Mouse (Mus musculus): Measurements from ENCODE around the gene Frmd4b. TPM values are rescaled to one million over a fixed set of nuclear protein-coding genes. Genes with fewer than 3 reads are reported as not detected.

Gene Frmd4b
- polyA plus RNA-seq, 1 experiment from 2014 or later, result 14.0 TPM

DNA sequence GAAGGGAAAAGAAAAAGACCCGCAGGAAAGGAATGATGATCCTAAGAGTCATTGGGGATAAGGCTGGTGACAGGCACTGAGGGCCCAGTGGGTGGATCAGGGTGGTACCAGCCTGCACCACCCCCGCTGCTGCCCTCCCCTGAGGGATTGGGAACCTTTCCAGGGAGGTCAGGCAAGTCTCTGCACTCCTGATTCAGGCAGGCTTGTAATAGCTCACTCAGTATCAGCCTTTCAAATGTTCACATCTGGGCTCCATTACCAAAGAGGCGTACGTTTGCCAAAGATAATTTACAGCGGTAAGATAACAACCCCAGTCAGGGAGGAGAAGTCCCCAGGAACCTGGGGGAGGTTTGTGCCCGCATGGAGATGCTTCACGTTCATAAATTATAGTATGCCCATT is 212.0 kb downstream of the Frmd4b start:
- Histone ChIP-seq H3K4me3 (replicated peaks; ENCODE audit: low read depth, low read length) (no peak overlapping the region), H3K36me3 (ENCODE audit: insufficient read depth, low read length) (no peaks in the 10 kb centered on the region), H3K9ac (ENCODE audit: low read depth, low read length) (no peak overlapping the region), H3K27me3 (ENCODE audit: insufficient read depth, low read length) (no peaks in the 10 kb centered on the region), H3K27ac (no peak overlapping the region), H3K9me3 (replicated peaks; ENCODE audit: low read length) (no peaks in the 10 kb centered on the region), H3K4me1 (replicated peaks; ENCODE audit: insufficient read depth, low read length) (0 out of 2 replicates have a peak, but pooled peaks cover 3% of the 10 kb centered on the region), H3K4me2 (ENCODE audit: low read length) (no peak overlapping the region)
- DNase-seq (ENCODE audit: low spot score) (no peak), ATAC-seq (replicated peaks; ENCODE audit: low FRiP score, low read depth) (no peak)
- TF ChIP-seq CTCF (IDR thresholded peaks at IDR 0.05; ENCODE audit: low read depth), result no peak
- 28% methylated on average over 7 of the region's 7 CpGs for WGBS

GRCm38 (mm10) chr6:97402822-97403472 is 214.4 kb downstream of the Frmd4b start:
- ATAC-seq (replicated peaks; ENCODE audit: low FRiP score, low read depth) (no peak), DNase-seq (ENCODE audit: low spot score) (no peak)
- H3K4me3 ChIP-seq (replicated peaks; ENCODE audit: low read depth, low read length), result no peak overlapping the region
- no peak overlapping the region for H3K27ac ChIP-seq
- no peaks in the 10 kb centered on the region for H3K9me3 ChIP-seq (replicated peaks; ENCODE audit: low read length)
- no peak overlapping the region for H3K4me2 ChIP-seq (ENCODE audit: low read length)
- H3K27me3 ChIP-seq (ENCODE audit: insufficient read depth, low read length), result no peaks in the 10 kb centered on the region
- no peaks in the 10 kb centered on the region for H3K36me3 ChIP-seq (ENCODE audit: insufficient read depth, low read length)
- 32% methylated on average over 10 of the region's 10 CpGs for WGBS
- no peak for TF ChIP-seq CTCF (IDR thresholded peaks at IDR 0.05; ENCODE audit: low read depth)
- H3K9ac ChIP-seq (ENCODE audit: low read depth, low read length), result no peak overlapping the region
- H3K4me1 ChIP-seq (replicated peaks; ENCODE audit: insufficient read depth, low read length), result 0 out of 2 replicates have a peak, but pooled peaks cover 3% of the 10 kb centered on the region

- H3K9ac ChIP-seq (ENCODE audit: low read depth, low read length), result no peak overlapping the region
- WGBS, result 92% methylated on average over 6 of the region's 6 CpGs
- H3K4me1 ChIP-seq (replicated peaks; ENCODE audit: insufficient read depth, low read length), result peaks cover 11% of the 10 kb centered on the region; the same call in 1 of the 2 replicates
- H3K4me3 ChIP-seq (replicated peaks; ENCODE audit: low read depth, low read length), result no peak overlapping the region
- H3K27me3 ChIP-seq (ENCODE audit: insufficient read depth, low read length), result no peaks in the 10 kb centered on the region
- no peak overlapping the region for H3K4me2 ChIP-seq (ENCODE audit: low read length)
- no peak overlapping the region for H3K27ac ChIP-seq
- DNase-seq (ENCODE audit: low spot score), result no peak
- no peak for ATAC-seq (replicated peaks; ENCODE audit: low FRiP score, low read depth)
- H3K9me3 ChIP-seq (replicated peaks; ENCODE audit: low read length), result no peaks in the 10 kb centered on the region
- H3K36me3 ChIP-seq (ENCODE audit: insufficient read depth, low read length), result no peaks in the 10 kb centered on the region
- no peak for TF ChIP-seq CTCF (IDR thresholded peaks at IDR 0.05; ENCODE audit: low read depth)
These were observed 216.9 kb downstream of the Frmd4b start for GRCm38 (mm10) chr6:97400446-97400845.

- H3K4me1 ChIP-seq (replicated peaks; ENCODE audit: insufficient read depth, low read length), result peaks cover 9% of the 10 kb centered on the region; the same call in 1 of the 2 replicates
- ATAC-seq (replicated peaks; ENCODE audit: low FRiP score, low read depth) (no peak), DNase-seq (ENCODE audit: low spot score) (no peak)
- H3K27ac ChIP-seq, result no peak overlapping the region
- H3K27me3 ChIP-seq (ENCODE audit: insufficient read depth, low read length), result no peaks in the 10 kb centered on the region
- no peaks in the 10 kb centered on the region for H3K9me3 ChIP-seq (replicated peaks; ENCODE audit: low read length)
- H3K4me2 ChIP-seq (ENCODE audit: low read length), result no peak overlapping the region
- H3K9ac ChIP-seq (ENCODE audit: low read depth, low read length), result no peak overlapping the region
- no peaks in the 10 kb centered on the region for H3K36me3 ChIP-seq (ENCODE audit: insufficient read depth, low read length)
- TF ChIP-seq CTCF (IDR thresholded peaks at IDR 0.05; ENCODE audit: low read depth), result no peak
- 89% methylated on average over 4 of the region's 4 CpGs for WGBS
- H3K4me3 ChIP-seq (replicated peaks; ENCODE audit: low read depth, low read length), result no peak overlapping the region
These were observed 219.4 kb downstream of the Frmd4b start for GRCm38 (mm10) chr6:97397935-97398334.

DNA sequence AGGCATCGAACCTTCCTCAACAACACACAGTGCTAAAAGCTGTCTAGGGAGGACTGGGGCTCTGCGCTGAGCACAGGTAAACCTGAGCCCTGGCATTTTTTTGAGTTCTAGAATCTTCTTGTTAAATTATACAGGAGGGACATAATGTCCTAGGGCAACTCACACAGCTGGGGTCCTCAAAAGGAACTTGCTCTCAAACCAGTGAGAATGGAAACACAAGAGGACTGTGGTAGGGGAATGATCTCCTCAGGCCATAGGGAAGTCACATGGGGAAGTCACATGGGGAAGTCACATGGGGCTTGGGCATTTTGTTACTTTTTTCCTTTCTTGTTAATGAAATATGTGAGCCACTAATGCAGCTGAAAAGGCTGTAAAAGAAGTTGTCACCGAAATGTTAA is 220.4 kb downstream of the Frmd4b start:
- DNase-seq (ENCODE audit: low spot score) (no peak), ATAC-seq (replicated peaks; ENCODE audit: low FRiP score, low read depth) (no peak)
- no peaks in the 10 kb centered on the region for H3K27me3 ChIP-seq (ENCODE audit: insufficient read depth, low read length)
- H3K27ac ChIP-seq, result no peak overlapping the region
- H3K9me3 ChIP-seq (replicated peaks; ENCODE audit: low read length), result no peaks in the 10 kb centered on the region
- 73% methylated on average over 3 of the region's 3 CpGs for WGBS
- H3K4me2 ChIP-seq (ENCODE audit: low read length), result no peak overlapping the region
- no peak overlapping the region for H3K4me3 ChIP-seq (replicated peaks; ENCODE audit: low read depth, low read length)
- H3K4me1 ChIP-seq (replicated peaks; ENCODE audit: insufficient read depth, low read length), result peaks cover 9% of the 10 kb centered on the region; the same call in 1 of the 2 replicates
- H3K36me3 ChIP-seq (ENCODE audit: insufficient read depth, low read length), result no peaks in the 10 kb centered on the region
- no peak for TF ChIP-seq CTCF (IDR thresholded peaks at IDR 0.05; ENCODE audit: low read depth)
- no peak overlapping the region for H3K9ac ChIP-seq (ENCODE audit: low read depth, low read length)

GRCm38 (mm10) chr6:97396351-97396956 is 220.9 kb downstream of the Frmd4b start:
- ATAC-seq (replicated peaks; ENCODE audit: low FRiP score, low read depth), result no peak; the same call in 1 of the 2 replicates
- H3K9me3 ChIP-seq (replicated peaks; ENCODE audit: low read length), result no peaks in the 10 kb centered on the region
- DNase-seq (ENCODE audit: low spot score), result peak; percentile 50
- peaks cover 9% of the 10 kb centered on the region; the same call in 1 of the 2 replicates for H3K4me1 ChIP-seq (replicated peaks; ENCODE audit: insufficient read depth, low read length)
- no peak for TF ChIP-seq CTCF (IDR thresholded peaks at IDR 0.05; ENCODE audit: low read depth)
- H3K27me3 ChIP-seq (ENCODE audit: insufficient read depth, low read length), result no peaks in the 10 kb centered on the region
- H3K9ac ChIP-seq (ENCODE audit: low read depth, low read length), result no peak overlapping the region
- no peak overlapping the region for H3K4me3 ChIP-seq (replicated peaks; ENCODE audit: low read depth, low read length)
- no peaks in the 10 kb centered on the region for H3K36me3 ChIP-seq (ENCODE audit: insufficient read depth, low read length)
- H3K4me2 ChIP-seq (ENCODE audit: low read length), result no peak overlapping the region
- no peak overlapping the region for H3K27ac ChIP-seq
- WGBS, result 31% methylated on average over 9 of the region's 9 CpGs
